Mouse (Mus musculus): ENCODE measurements around the gene Prkx.

- TF ChIP-seq CTCF (conservative IDR thresholded peaks at IDR 0.05; ENCODE audit: insufficient read depth, insufficient read length, low read depth, low read length) (no peak), POLR2A (IDR thresholded peaks at IDR 0.05; ENCODE audit: low read depth, low read length) (no peak)
Observed at GRCm38 (mm10) chrX:77777822-77778221, 18.3 kb downstream of the Prkx start.
